In the genomic region with DNA sequence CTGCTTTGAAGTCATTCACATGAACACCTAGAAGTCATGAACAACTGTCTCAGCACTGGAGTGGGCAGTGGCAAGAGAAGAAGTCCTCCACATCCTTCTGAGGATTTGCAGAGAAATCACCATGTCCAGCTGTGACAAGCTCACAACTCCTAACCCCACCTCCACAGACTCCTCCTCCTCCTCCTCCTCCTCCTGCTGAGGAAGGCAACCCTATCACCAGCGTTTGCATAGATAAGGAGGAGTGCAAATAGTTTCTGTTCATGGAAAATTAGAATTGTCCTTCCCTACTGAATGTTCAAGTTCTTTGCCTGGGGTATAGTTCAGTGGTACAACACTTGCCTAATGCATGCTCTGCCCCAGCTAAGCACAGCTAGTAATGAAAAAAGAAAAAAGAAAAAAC, we compare ENCODE assay signal across 27 mouse cellular contexts.
DNase-seq lines count a peak whose midpoint lies in the region; ATAC-seq and TF ChIP-seq lines count a peak whose summit lies in the region.
"Had no signal": no experiment of that assay in that cellular context is flagged by ENCODE, and none has a peak within 500 bp of the region (broad histone marks: within the 10 kb centered on the region; RNA-seq: fewer than 3 reads in every experiment).

No protein-coding gene starts in this region.

- H3K36me3 ChIP-seq in MEL (ENCODE audit: control insufficient read depth in 1 of 2, insufficient read depth in 2 of 2, low read length in 2 of 2): no peaks in the 10 kb centered on the region; a peak in 1 of 4 replicates
- H3K36me3 ChIP-seq in liver, embryonic 15.5 days (replicated peaks): no peaks in the 10 kb centered on the region
- H3K36me3 ChIP-seq: embryonic facial prominence, embryonic 10.5 days; embryonic facial prominence, embryonic 13.5 days; forebrain, embryonic 12.5 days; forebrain, embryonic 15.5 days; G1E; heart, embryonic 10.5 days; heart, embryonic 13.5 days; hindbrain, embryonic 15.5 days had no signal

- peak in 1 of 2 experiments; percentile 22; a peak in 1 of 4 replicates for TF ChIP-seq EP300 in MEL (IDR thresholded peaks at IDR 0.05; ENCODE audit: low read depth in 1 of 2, low read length in 2 of 2)

- peaks cover 5 to 22% of the 10 kb centered on the region in 2 experiments; a peak in 3 of 4 replicates for H3K4me1 ChIP-seq in MEL (ENCODE audit: control insufficient read depth in 1 of 2, insufficient read depth in 2 of 2, low read length in 2 of 2)
- peaks cover 4% of the 10 kb centered on the region; the same call in 1 of the 2 replicates for H3K4me1 ChIP-seq in liver, embryonic 15.5 days (replicated peaks)
- H3K4me1 ChIP-seq: embryonic facial prominence, embryonic 10.5 days; embryonic facial prominence, embryonic 13.5 days; forebrain, embryonic 12.5 days; forebrain, embryonic 15.5 days; heart, embryonic 10.5 days; heart, embryonic 13.5 days; hindbrain, embryonic 15.5 days had no signal

- TF ChIP-seq RAD21 in MEL (IDR thresholded peaks at IDR 0.05; ENCODE audit: low read depth, low read length): no peak

- whole genome bisulfite sequencing in liver, embryonic 15.5 days (ENCODE audit: insufficient replicate concordance): 8% methylated on average over 1 of the region's 1 CpGs

- no peaks in the 10 kb centered on the region for H3K9me3 ChIP-seq in MEL (replicated peaks; ENCODE audit: insufficient read depth, low read length)
- no peaks in the 10 kb centered on the region for H3K9me3 ChIP-seq in liver, embryonic 15.5 days (replicated peaks)
- H3K9me3 ChIP-seq: embryonic facial prominence, embryonic 10.5 days; embryonic facial prominence, embryonic 13.5 days; forebrain, embryonic 12.5 days; forebrain, embryonic 15.5 days; heart, embryonic 10.5 days; heart, embryonic 13.5 days; hindbrain, embryonic 15.5 days had no signal

- H3K4me3 ChIP-seq in left cerebral cortex, adult 2 months: no peak overlapping the region
- H3K4me3 ChIP-seq in MEL (ENCODE audit: control insufficient read depth in 1 of 2, insufficient read depth in 1 of 2, low read depth in 2 of 2, low read length in 2 of 2): peak overlapping the region in 1 of 2 experiments; percentile 35; a peak in 1 of 4 replicates
- no peak overlapping the region for H3K4me3 ChIP-seq in liver, embryonic 15.5 days (replicated peaks)
- H3K4me3 ChIP-seq: embryonic facial prominence, embryonic 10.5 days; embryonic facial prominence, embryonic 13.5 days; erythroblast, embryonic 14.5 days; forebrain, embryonic 12.5 days; forebrain, embryonic 15.5 days; heart, adult 2 months; heart, embryonic 10.5 days; heart, embryonic 13.5 days; hindbrain, embryonic 15.5 days had no signal

- H3K27me3 ChIP-seq in MEL (ENCODE audit: control insufficient read depth in 1 of 2, insufficient read depth in 2 of 2, low read length in 2 of 2): no peaks in the 10 kb centered on the region
- H3K27me3 ChIP-seq in liver, embryonic 15.5 days: no peaks in the 10 kb centered on the region
- H3K27me3 ChIP-seq: CH12.LX; embryonic facial prominence, embryonic 13.5 days; forebrain, embryonic 12.5 days; forebrain, embryonic 15.5 days; heart, embryonic 13.5 days; hindbrain, embryonic 15.5 days had no signal

- no peak overlapping the region for H3K4me2 ChIP-seq in liver, embryonic 15.5 days
- H3K4me2 ChIP-seq: embryonic facial prominence, embryonic 13.5 days; forebrain, embryonic 12.5 days; forebrain, embryonic 15.5 days; heart, embryonic 13.5 days; hindbrain, embryonic 15.5 days had no signal

- H3K9ac ChIP-seq in MEL (ENCODE audit: control insufficient read depth, low read depth, low read length, poor library complexity, severe bottlenecking): no peak overlapping the region
- H3K9ac ChIP-seq in liver, embryonic 15.5 days: no peak overlapping the region
- H3K9ac ChIP-seq: embryonic facial prominence, embryonic 13.5 days; forebrain, embryonic 12.5 days; forebrain, embryonic 15.5 days; heart, embryonic 13.5 days; hindbrain, embryonic 15.5 days had no signal

- no peak for DNase-seq in left cerebral cortex, adult 2 months (ENCODE audit: extremely low spot score in 1 of 2, low spot score in 2 of 2)
- no peak for DNase-seq in left cerebral cortex, postnatal 25 days (ENCODE audit: low spot score in 2 of 2)
- DNase-seq in MEL (ENCODE audit: low read depth, low spot score): peak; percentile 34
- DNase-seq in kidney, adult 8-10 months: no peak
- DNase-seq: adrenal gland, adult 2 months; adrenal gland, postnatal 14 days; cerebellum, adult 11 months; cerebellum, adult 2 months; cerebellum, adult 9-11 months; cerebellum, postnatal 25 days; gastrocnemius, postnatal 10 days; gastrocnemius, postnatal 36 days; heart, adult 2 months; heart, postnatal 14 days; heart, postnatal 4 days had no signal

- TF ChIP-seq POLR2A in MEL (IDR thresholded peaks at IDR 0.05; ENCODE audit: control insufficient read depth in 1 of 2, insufficient read depth in 1 of 2, low read depth in 1 of 2, low read length in 2 of 2, poor library complexity in 1 of 2): no peak

- intact Hi-C loops in left cerebral cortex, adult 2 months (cut with DNase I): loop anchor here (5.0 kb wide), 1 partner anchor 471 kb away; no protein-coding TSS in a partner anchor
- intact Hi-C loops in left cerebral cortex, postnatal 25 days (cut with DNase I): loop anchor here (10.0 kb wide), 1 partner anchor 188 kb away; no protein-coding TSS in a partner anchor

- no peak for TF ChIP-seq CTCF in left cerebral cortex, adult 2 months (IDR thresholded peaks at IDR 0.05)
- no peak for TF ChIP-seq CTCF in MEL (IDR thresholded peaks at IDR 0.05 in 2 of 3, conservative IDR thresholded peaks at IDR 0.05 in 1 of 3; ENCODE audit: control insufficient read depth in 1 of 3, insufficient read depth in 1 of 3, low read depth in 2 of 3, low read length in 3 of 3, poor library complexity in 1 of 3, severe bottlenecking in 1 of 3)

- peak; percentile 62 for ATAC-seq in liver, embryonic 15.5 days (ENCODE audit: insufficient read depth)
- no peak for ATAC-seq in CD4-positive, CD25-positive, alpha-beta regulatory T cell, adult 4 months
- ATAC-seq: forebrain, embryonic 15.5 days had no signal

- H3K27ac ChIP-seq in left cerebral cortex, adult 2 months: 0 out of 2 replicates have a peak overlapping the region, but pooled peaks have one; percentile 5
- peak overlapping the region; percentile 0; the same call in 1 of the 2 replicates for H3K27ac ChIP-seq in MEL (ENCODE audit: control insufficient read depth, low read depth, low read length)
- H3K27ac ChIP-seq in liver, embryonic 15.5 days (replicated peaks): no peak overlapping the region
- H3K27ac ChIP-seq: embryonic facial prominence, embryonic 10.5 days; embryonic facial prominence, embryonic 13.5 days; forebrain, embryonic 12.5 days; forebrain, embryonic 15.5 days; heart, adult 2 months; heart, embryonic 10.5 days; heart, embryonic 13.5 days; hindbrain, embryonic 15.5 days had no signal

- H3K79me2 ChIP-seq in MEL (ENCODE audit: control insufficient read depth, insufficient read depth, low read length, poor library complexity): no peaks in the 10 kb centered on the region

TF ChIP-seq in MEL, 35 proteins besides CTCF, POLR2A, EP300 and RAD21:
- TF ChIP-seq GATA1 (IDR thresholded peaks at IDR 0.05; ENCODE audit: low read depth, low read length) (peak; percentile 50; the same call in 1 of the 2 replicates), NELFE (IDR thresholded peaks at IDR 0.05; ENCODE audit: low read depth, low read length) (no peak)
